Mouse (Mus musculus) heart, embryonic 15.5 days (tissue): ENCODE results near the gene Gm4969. TPM values are rescaled to one million over a fixed set of nuclear protein-coding genes. Genes with fewer than 3 reads are reported as not detected.
A peak's percentile ranks its signal among the peaks of the same experiment; 100 is the strongest.

Experiments used
- ATAC-seq: fragments of 200-750 bp; cut with Nextera tagmentation; replicated peaks from 2 replicates; pipeline ENCODE4 v1.8.0; 2017; ENCODE audit warnings: low read depth, moderate TSS enrichment; ENCODE audit not compliant: insufficient number of reproducible peaks, insufficient read depth, low FRiP score
- H3K27ac ChIP-seq: fragments of 300-500 bp; sonication (generic); 2 replicates; pipeline ENCODE4 v1.5.1; 2015; ENCODE audit warnings: mild to moderate bottlenecking, inconsistent platforms
- H3K27me3 ChIP-seq: fragments of 300-500 bp; sonication (generic); 2 replicates; pipeline ENCODE4 v1.6.1; 2015; ENCODE audit warnings: inconsistent platforms
- H3K36me3 ChIP-seq: fragments of 300-500 bp; sonication (generic); 2 replicates; pipeline ENCODE4 v1.6.1; 2015; ENCODE audit warnings: mild to moderate bottlenecking, inconsistent platforms
- H3K4me1 ChIP-seq: fragments of 300-500 bp; sonication (generic); replicated peaks from 2 replicates; pipeline ENCODE4 v1.6.1; 2015; ENCODE audit warnings: inconsistent platforms
- H3K4me2 ChIP-seq: fragments of 300-500 bp; sonication (generic); 2 replicates; pipeline ENCODE4 v1.6.1; 2015; ENCODE audit warnings: inconsistent platforms, mild to moderate bottlenecking, moderate library complexity
- H3K4me3 ChIP-seq: fragments of 300-500 bp; sonication (generic); 2 replicates; pipeline ENCODE4 v1.5.1; 2015; ENCODE audit warnings: mild to moderate bottlenecking, inconsistent platforms
- H3K9ac ChIP-seq: fragments of 300-500 bp; sonication (generic); 2 replicates; pipeline ENCODE4 v1.6.1; 2015; ENCODE audit warnings: mild to moderate bottlenecking, inconsistent platforms
- H3K9me3 ChIP-seq: fragments of 300-500 bp; sonication (generic); replicated peaks from 2 replicates; pipeline ENCODE4 v1.6.1; 2016; ENCODE audit warnings: inconsistent platforms
- WGBS: fragments of 180-500 bp; shearing (Covaris S2); methylation state at CpG from one replicate; pipeline ENCODE4 v1.1.7; 2015; ENCODE audit warnings: mixed read lengths; 5-methylcytosine and 5-hydroxymethylcytosine counted together
- polyA plus RNA-seq: library from polyadenylated mRNA; unstranded; fragments of >200 nt; fragmentation: Nextera tagmentation; extraction: Ambion mirVana; gene quantifications from 2 replicates; pipeline ENCODE4 v1.2.1, GENCODE M21; 2015

Gene Gm4969
- polyA plus RNA-seq, 1 experiment from 2014 or later = 0.73 TPM

GRCm38 (mm10) chr7:19107436-19107835 lies 10.7 kb downstream of the Gm4969 start:
- Histone ChIP-seq H3K36me3 (no peaks in the 10 kb centered on the region), H3K9me3 (no peaks in the 10 kb centered on the region), H3K9ac (no peak overlapping the region), H3K27ac (no peak overlapping the region), H3K4me3 (no peak overlapping the region), H3K4me1 (peaks cover 6% of the 10 kb centered on the region; the same call in 1 of the 2 replicates), H3K27me3 (no peaks in the 10 kb centered on the region), H3K4me2 (no peak overlapping the region)
- no peak for ATAC-seq
- WGBS = 39% methylated on average over 3 of the region's 3 CpGs

GRCm38 (mm10) chr7:19104486-19104885 lies 13.7 kb downstream of the Gm4969 start:
- WGBS = 70% methylated on average over 2 of the region's 2 CpGs

GRCm38 (mm10) chr7:19103741-19104140 lies 14.4 kb downstream of the Gm4969 start:
- Histone ChIP-seq H3K9ac (no peak overlapping the region), H3K9me3 (no peaks in the 10 kb centered on the region), H3K27me3 (no peaks in the 10 kb centered on the region), H3K4me3 (no peak overlapping the region), H3K4me2 (no peak overlapping the region), H3K36me3 (no peaks in the 10 kb centered on the region), H3K27ac (no peak overlapping the region), H3K4me1 (peaks cover 6% of the 10 kb centered on the region; the same call in 1 of the 2 replicates)
- ATAC-seq = no peak

More at GRCm38 (mm10) chr7:19104486-19104885, 13.7 kb downstream of the Gm4969 start:
- H3K9ac ChIP-seq = no peak overlapping the region
- peaks cover 6% of the 10 kb centered on the region; the same call in 1 of the 2 replicates for H3K4me1 ChIP-seq
- H3K9me3 ChIP-seq = no peaks in the 10 kb centered on the region
- no peak overlapping the region for H3K4me3 ChIP-seq
- H3K27ac ChIP-seq = no peak overlapping the region
- no peak overlapping the region for H3K4me2 ChIP-seq
- H3K36me3 ChIP-seq = no peaks in the 10 kb centered on the region
- H3K27me3 ChIP-seq = no peaks in the 10 kb centered on the region
- no peak for ATAC-seq

DNA sequence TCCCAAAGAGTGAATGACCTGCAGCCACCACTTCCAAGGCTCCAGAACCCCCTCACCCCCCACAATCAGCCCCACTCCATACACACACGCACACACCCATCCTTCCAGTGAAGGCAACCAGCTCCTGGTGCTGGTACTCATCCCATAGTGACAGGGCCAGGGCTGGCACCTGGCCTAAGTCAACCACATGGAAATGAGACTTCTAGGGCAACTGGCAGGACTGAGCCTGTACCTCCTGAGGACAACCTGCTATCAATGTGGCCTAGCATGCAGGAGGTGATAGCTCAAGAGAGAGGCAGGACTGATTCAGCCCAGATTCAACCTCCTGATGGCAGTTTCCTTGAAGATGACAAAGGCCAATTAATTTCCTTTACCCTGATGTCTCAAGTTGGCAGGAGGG lies 17.9 kb downstream of the Gm4969 start:
- peaks cover 23% of the 10 kb centered on the region for H3K4me1 ChIP-seq
- H3K9me3 ChIP-seq = no peaks in the 10 kb centered on the region
- no peak overlapping the region for H3K4me2 ChIP-seq
- H3K27ac ChIP-seq = no peak overlapping the region
- H3K27me3 ChIP-seq = no peaks in the 10 kb centered on the region
- no peak overlapping the region for H3K9ac ChIP-seq
- H3K4me3 ChIP-seq = no peak overlapping the region
- peaks cover 7% of the 10 kb centered on the region; the same call in 1 of the 2 replicates for H3K36me3 ChIP-seq
- WGBS = 81% methylated on average over 1 of the region's 1 CpGs
- ATAC-seq = no peak

DNA sequence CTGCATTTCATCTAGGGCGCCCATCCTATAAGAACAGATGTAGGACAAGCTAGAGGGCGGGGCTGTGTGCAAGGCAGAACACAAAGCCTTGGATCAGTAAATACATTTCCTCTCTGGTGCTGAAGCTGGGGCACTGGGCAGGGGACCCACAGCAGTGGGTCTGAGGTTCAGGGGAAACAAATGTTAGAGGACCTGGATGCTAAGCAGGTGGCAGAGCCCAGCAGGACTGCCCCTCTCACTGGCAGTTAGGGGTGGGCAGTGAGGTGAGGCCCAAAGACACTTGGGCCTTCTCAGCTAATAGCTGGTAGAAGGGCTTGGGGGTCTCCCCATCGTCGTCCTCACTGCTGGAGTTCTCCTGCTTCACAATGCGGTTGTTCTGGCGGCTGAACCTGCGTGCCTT lies 19.4 kb downstream of the Gm4969 start:
- H3K27me3 ChIP-seq = no peaks in the 10 kb centered on the region
- no peak overlapping the region for H3K4me2 ChIP-seq
- no peak for ATAC-seq
- 80% methylated on average over 7 of the region's 7 CpGs for WGBS
- H3K36me3 ChIP-seq = peaks cover 7% of the 10 kb centered on the region; the same call in 1 of the 2 replicates
- H3K4me1 ChIP-seq = peaks cover 23% of the 10 kb centered on the region
- H3K4me3 ChIP-seq = no peak overlapping the region
- H3K9ac ChIP-seq = no peak overlapping the region
- H3K27ac ChIP-seq = no peak overlapping the region
- no peaks in the 10 kb centered on the region for H3K9me3 ChIP-seq

- Histone ChIP-seq H3K27me3 (no peaks in the 10 kb centered on the region), H3K9me3 (no peaks in the 10 kb centered on the region), H3K4me3 (no peak overlapping the region), H3K27ac (no peak overlapping the region), H3K4me2 (no peak overlapping the region), H3K36me3 (peaks cover 7% of the 10 kb centered on the region; the same call in 1 of the 2 replicates), H3K9ac (no peak overlapping the region), H3K4me1 (peaks cover 31% of the 10 kb centered on the region)
- ATAC-seq = no peak
Observed at GRCm38 (mm10) chr7:19097863-19098262, 20.3 kb downstream of the Gm4969 start.

- H3K4me3 ChIP-seq = 0 out of 2 replicates have a peak overlapping the region, but pooled peaks have one; percentile 85
- ATAC-seq = no peak
- H3K27ac ChIP-seq = 0 out of 2 replicates have a peak overlapping the region, but pooled peaks have one; percentile 4
- 33% methylated on average over 2 of the region's 2 CpGs for WGBS
- peaks cover 7% of the 10 kb centered on the region; the same call in 1 of the 2 replicates for H3K36me3 ChIP-seq
- no peaks in the 10 kb centered on the region for H3K9me3 ChIP-seq
- H3K4me2 ChIP-seq = no peak overlapping the region; the same call in 1 of the 2 replicates
- peak overlapping the region; percentile 93 for H3K9ac ChIP-seq
- peaks cover 37% of the 10 kb centered on the region for H3K4me1 ChIP-seq
- no peaks in the 10 kb centered on the region for H3K27me3 ChIP-seq
Observed at GRCm38 (mm10) chr7:19097217-19097616, 21.0 kb downstream of the Gm4969 start.

- WGBS = 55% methylated on average over 5 of the region's 5 CpGs
- Histone ChIP-seq H3K27ac (peak overlapping the region; percentile 97), H3K4me2 (peak overlapping the region; percentile 96)
Observed at GRCm38 (mm10) chr7:19096421-19096976, 21.7 kb downstream of the Gm4969 start.

DNA sequence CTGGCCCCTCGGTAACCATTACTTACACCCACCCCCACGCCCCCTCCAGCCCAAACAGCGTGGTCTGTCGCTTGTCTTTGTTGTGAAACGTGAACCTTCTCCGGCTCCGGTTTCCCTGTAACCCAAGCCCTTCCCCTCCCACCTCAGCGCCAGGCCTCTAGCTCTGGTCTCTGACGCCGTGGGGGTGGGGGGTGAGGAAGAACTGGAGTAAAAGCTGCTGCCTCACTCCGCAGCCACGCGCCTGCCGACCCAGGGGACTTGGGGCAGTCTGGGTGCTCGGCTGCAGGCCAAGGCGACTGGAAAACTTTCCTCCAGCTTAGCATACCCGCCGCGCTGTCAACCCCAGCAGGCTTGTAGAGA lies 22.4 kb downstream of the Gm4969 start:
- no peak for ATAC-seq
- under 1% methylated on average over 19 of the region's 19 CpGs for WGBS
- 0 out of 2 replicates have a peak, but pooled peaks cover under 1% of the 10 kb centered on the region for H3K27me3 ChIP-seq

More at GRCm38 (mm10) chr7:19096421-19096976, 21.7 kb downstream of the Gm4969 start:
- no peak for ATAC-seq
- H3K27me3 ChIP-seq = no peaks in the 10 kb centered on the region
- H3K9me3 ChIP-seq = no peaks in the 10 kb centered on the region
- H3K4me3 ChIP-seq = peak overlapping the region; percentile 85
- H3K4me1 ChIP-seq = peaks cover 44% of the 10 kb centered on the region
- peak overlapping the region; percentile 93 for H3K9ac ChIP-seq
- peaks cover 7% of the 10 kb centered on the region; the same call in 1 of the 2 replicates for H3K36me3 ChIP-seq

GRCm38 (mm10) chr7:19094826-19095750 lies 23.1 kb downstream of the Gm4969 start:
- Histone ChIP-seq H3K4me3 (peak overlapping the region; percentile 85), H3K4me2 (peak overlapping the region; percentile 96), H3K9ac (peak overlapping the region; percentile 93), H3K9me3 (no peaks in the 10 kb centered on the region), H3K27me3 (0 out of 2 replicates have a peak, but pooled peaks cover 3% of the 10 kb centered on the region), H3K27ac (peak overlapping the region; percentile 97), H3K4me1 (peaks cover 45% of the 10 kb centered on the region), H3K36me3 (peaks cover 15% of the 10 kb centered on the region; the same call in 1 of the 2 replicates)
- WGBS = under 1% methylated on average over 84 of the region's 87 CpGs
- ATAC-seq = no peak

More for the DNA sequence above, 22.4 kb downstream of the Gm4969 start:
- peak overlapping the region; percentile 85 for H3K4me3 ChIP-seq
- H3K9me3 ChIP-seq = no peaks in the 10 kb centered on the region
- H3K36me3 ChIP-seq = peaks cover 8% of the 10 kb centered on the region; the same call in 1 of the 2 replicates
- peak overlapping the region; percentile 97 for H3K27ac ChIP-seq
- peaks cover 45% of the 10 kb centered on the region for H3K4me1 ChIP-seq
- H3K4me2 ChIP-seq = peak overlapping the region; percentile 96
- H3K9ac ChIP-seq = peak overlapping the region; percentile 93

DNA sequence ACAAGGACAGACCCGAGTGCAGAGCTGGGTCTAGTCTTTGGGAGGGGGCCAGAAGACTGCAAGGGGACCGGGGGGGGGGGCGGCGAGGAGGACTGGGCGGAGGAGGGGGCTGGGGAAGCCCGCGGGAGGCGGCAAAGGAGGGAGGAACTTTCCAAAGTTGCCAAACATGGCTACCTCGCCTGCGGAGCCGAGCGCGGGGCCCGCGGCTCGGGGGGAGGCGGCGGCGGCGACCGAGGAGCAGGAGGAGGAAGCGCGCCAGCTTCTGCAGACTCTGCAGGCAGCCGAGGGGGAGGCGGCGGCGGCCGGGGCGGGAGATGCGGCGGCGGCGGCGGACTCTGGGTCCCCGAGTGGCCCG lies 23.7 kb downstream of the Gm4969 start, which contains the start of gene Six5:
Gene Six5 (plus strand): TSS at position 124 of the 355 bp plus-strand sequence.
- Histone ChIP-seq H3K27ac (peak within 1 kb of the TSS; percentile 97), H3K9me3 (no peaks in the 10 kb centered on the region), H3K4me3 (peak within 1 kb of the TSS; percentile 85), H3K27me3 (0 out of 2 replicates have a peak, but pooled peaks cover 3% of the 10 kb centered on the region), H3K9ac (peak within 1 kb of the TSS; percentile 93), H3K36me3 (peaks cover 21% of the 10 kb centered on the region; the same call in 1 of the 2 replicates), H3K4me2 (peak within 1 kb of the TSS; percentile 96), H3K4me1 (peaks cover 45% of the 10 kb centered on the region)
- WGBS = 2% methylated on average over 24 of the region's 36 CpGs
- ATAC-seq = peak; percentile 4; the same call in 1 of the 2 replicates
